In the genomic region with DNA sequence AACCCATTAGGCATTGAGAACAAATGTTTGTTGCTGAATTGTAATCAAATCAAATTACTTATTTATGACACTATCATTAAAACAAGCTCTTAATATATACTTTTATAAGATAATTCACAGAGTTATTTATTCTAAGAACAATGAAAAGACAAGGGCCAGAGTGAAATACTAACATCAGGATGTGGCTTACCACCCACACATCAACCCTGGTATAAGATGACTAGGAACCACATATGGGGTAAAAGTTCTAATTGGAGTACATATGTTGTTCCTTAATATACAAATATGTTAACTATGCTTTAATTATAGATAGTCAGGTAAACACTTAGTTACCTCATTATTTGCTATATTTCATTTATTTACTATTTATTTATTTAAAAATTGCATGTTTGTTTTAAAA, we compare ENCODE assay signal across 14 mouse cellular contexts.
"Had no signal": no experiment of that assay in that cellular context is flagged by ENCODE, and none has a peak within 500 bp of the region (broad histone marks: within the 10 kb centered on the region; RNA-seq: fewer than 3 reads in every experiment).

No protein-coding gene starts in this region.

- ATAC-seq: hindbrain, postnatal 0 days had no signal

- DNase-seq: gastrocnemius, postnatal 14 days; gastrocnemius, postnatal 36 days; heart, adult 18-20 months; heart, postnatal 10 days; kidney, adult 11 months; kidney, adult 2 months; kidney, adult 9 months; kidney, postnatal 14 days; kidney, postnatal 36 days; layer of hippocampus, adult 9-11 months; layer of hippocampus, postnatal 36 days; liver; liver, embryonic 13.5 days had no signal
